Mouse (Mus musculus): ENCODE data around the gene Mrpl35.

DNA sequence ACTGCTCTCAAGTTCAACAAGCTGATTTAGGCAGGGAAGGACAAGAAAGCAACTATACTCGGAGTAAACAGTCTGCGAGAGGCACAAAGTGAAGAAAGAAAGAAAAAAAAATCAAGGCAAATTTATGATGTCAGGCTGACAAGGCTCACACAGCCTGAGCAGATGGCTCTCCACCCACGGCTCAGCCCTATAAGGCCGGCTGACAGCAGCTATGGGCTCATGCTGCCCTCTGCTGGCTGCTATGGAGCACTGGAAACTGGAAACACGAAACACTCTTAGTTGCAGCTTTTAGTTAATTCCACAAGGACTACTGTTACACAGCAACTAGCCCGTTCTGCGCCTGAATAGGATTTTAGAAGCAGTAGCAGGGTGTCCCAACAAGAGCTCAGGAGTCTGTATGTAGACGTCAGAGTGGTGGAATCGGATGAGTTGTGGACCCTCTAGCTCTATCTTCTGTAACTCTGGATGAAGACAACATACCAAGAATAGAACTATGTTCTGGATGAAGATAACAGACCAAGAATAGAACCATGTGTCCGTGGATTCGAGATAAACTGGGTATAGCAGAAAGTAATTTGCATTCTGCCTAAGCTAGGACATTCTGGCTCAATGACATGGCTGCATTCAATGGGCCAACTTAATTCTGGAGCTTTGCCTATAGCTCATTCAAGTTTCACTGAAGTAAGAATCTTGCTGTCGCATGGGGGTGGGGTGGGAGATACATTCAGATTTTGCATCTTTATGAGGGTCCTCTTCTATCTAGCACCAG lies 22.5 kb downstream of the Mrpl35 start:
- TF ChIP-seq POLR2A (IDR thresholded peaks at IDR 0.05; ENCODE audit: low read depth, low read length), result no peak
- peak; percentile 98 for TF ChIP-seq CTCF (IDR thresholded peaks at IDR 0.05; ENCODE audit: extremely low read depth, insufficient read length, insufficient replicate concordance, low read depth, low read length)

Data from small intestine, adult 2 months (tissue).